Mouse (Mus musculus) bone marrow, adult 2 months (tissue): ENCODE measurements at regions not wholly inside any gene's neighbourhood (a gene's known extent, or its start where the extent isn't known, plus 50 kb on each side); places are given as distances from the start of the nearest gene placed in this dataset.

Experiments used
- CTCF ChIP-seq: fragments of 200-500 bp; IDR thresholded peaks from 2 replicates; pipeline ENCODE4 v1.5.1; 2011; ENCODE audit warnings: low read length, control low read depth; ENCODE audit not compliant: control insufficient read depth, insufficient read depth
- POLR2A ChIP-seq: fragments of 200-500 bp; IDR thresholded peaks from 2 replicates; pipeline ENCODE4 v1.6.1; 2011; ENCODE audit warnings: low read depth, mild to moderate bottlenecking, control low read depth, low read length, borderline replicate concordance; ENCODE audit not compliant: control insufficient read depth

GRCm38 (mm10) chr10:120664419-120664818 lies 188.2 kb upstream of the Hmga2 start:
- TF ChIP-seq CTCF: no peak
- no peak for TF ChIP-seq POLR2A
